Mouse (Mus musculus) embryonic stem cell, embryonic (primary cell): ENCODE data around the gene Foxk2.
"Not testable (repeated sequence)": the region's sequence is repeated elsewhere in the genome, so short reads cannot be mapped to it uniquely, and the experiment has no call there.

Experiments used
- CTCF ChIA-PET, 4 experiments: fragments of 300-600 bp in 2 of 4; fragments of 350-600 bp in 2 of 4; sonication (Branson Sonifier 250); formaldehyde crosslinking; loops; one replicate each; lab custom pipeline; 2022; ENCODE audit warnings: inconsistent platforms in 2 of 4; lab: Charles Lee
- POLR2A ChIA-PET, 4 experiments: fragments of 300-600 bp in 2 of 4; fragments of 350-600 bp in 2 of 4; sonication (Branson Sonifier 250); formaldehyde crosslinking; loops; one replicate each; lab custom pipeline; 2022; ENCODE audit warnings: antibody characterized with exemption in 4 of 4, inconsistent platforms in 1 of 4; lab: Charles Lee

The Foxk2 gene

GRCm38 (mm10) chr11:121326681-121327080, 66.9 kb downstream of the Foxk2 start:
- CTCF ChIA-PET, result interaction anchor here in 2 of 4 experiments (0.6 to 0.7 kb wide), 2 partner anchors 27 to 57 kb away, joined by 3 read pairs; no protein-coding TSS in a partner anchor

GRCm38 (mm10) chr11:121328206-121328605, 68.4 kb downstream of the Foxk2 start:
- ChIA-PET POLR2A (interaction anchor here in 1 of 4 experiments (0.6 kb wide), 1 partner anchor 144 kb away, joined by 3 read pairs; no protein-coding TSS in a partner anchor), CTCF (no interaction called here)

More at GRCm38 (mm10) chr11:121326681-121327080, 66.9 kb downstream of the Foxk2 start:
- POLR2A ChIA-PET, result interaction anchor here (0.6 to 1.5 kb wide), 7 partner anchors 11 to 181 kb away, joined by 3 to 5 read pairs (median 3); partner anchors contain the start of genes Wdr45b (in 2 of the 4), Rab40b (in 1 of the 4) and Tex19.1 (in 1 of the 4)

GRCm38 (mm10) chr11:121328619-121329018, 68.8 kb downstream of the Foxk2 start:
- ChIA-PET CTCF (no interaction called here), POLR2A (interaction anchor here in 1 of 4 experiments (0.8 kb wide), 1 partner anchor 15 kb away, joined by 3 read pairs; no protein-coding TSS in a partner anchor)

- POLR2A ChIA-PET, result interaction anchor here in 2 of 4 experiments (1.1 to 3.9 kb wide), 4 partner anchors 22 to 30 kb away, joined by 3 to 12 read pairs (median 3); partner anchors contain the start of gene Wdr45b (in 1 of the 2)
- CTCF ChIA-PET, result interaction anchor here in 1 of 4 experiments (1.1 kb wide), 1 partner anchor 23 kb away, joined by 3 read pairs; no protein-coding TSS in a partner anchor
Measured at GRCm38 (mm10) chr11:121331641-121332040, 71.9 kb downstream of the Foxk2 start.

GRCm38 (mm10) chr11:121339647-121340046, 79.9 kb downstream of the Foxk2 start:
- CTCF ChIA-PET, result interaction anchor here in 1 of 4 experiments (1.1 kb wide), 1 partner anchor 9 kb away, joined by 3 read pairs; no protein-coding TSS in a partner anchor
- POLR2A ChIA-PET, result interaction anchor here in 1 of 4 experiments (1.2 to 4.7 kb wide), 4 partner anchors 10 to 19 kb away, joined by 3 to 29 read pairs (median 4); partner anchors contain the start of gene Wdr45b

- POLR2A ChIA-PET, result interaction anchor here in 1 of 4 experiments (0.6 to 1.6 kb wide), 6 partner anchors 10 to 754 kb away, joined by 3 to 5 read pairs (median 4); no protein-coding TSS in a partner anchor
- CTCF ChIA-PET, result interaction anchor here in 1 of 4 experiments (1.1 kb wide), 1 partner anchor 8 kb away, joined by 3 read pairs; no protein-coding TSS in a partner anchor
Measured at GRCm38 (mm10) chr11:121340287-121340686, 80.5 kb downstream of the Foxk2 start.

GRCm38 (mm10) chr11:121342423-121342822, 82.6 kb downstream of the Foxk2 start:
- CTCF ChIA-PET, result not testable (repeated sequence)
- POLR2A ChIA-PET, result interaction anchor here in 3 of 4 experiments (0.8 to 1.6 kb wide), 4 partner anchors 12 to 166 kb away, joined by 3 to 5 read pairs (median 4); partner anchors contain the start of genes Wdr45b (in 2 of the 3) and Fn3krp (in 1 of the 3)

GRCm38 (mm10) chr11:121347036-121347435, 87.2 kb downstream of the Foxk2 start:
- CTCF ChIA-PET, result interaction anchor here in 1 of 4 experiments (0.7 kb wide), 1 partner anchor 110 kb away, joined by 3 read pairs; no protein-coding TSS in a partner anchor
- POLR2A ChIA-PET, result interaction anchor here in 2 of 4 experiments (0.7 to 1.9 kb wide), 3 partner anchors 8 to 41 kb away, joined by 3 to 6 read pairs (median 3); partner anchors contain the start of gene Rab40b (in 1 of the 2)

GRCm38 (mm10) chr11:121348166-121348565, 88.4 kb downstream of the Foxk2 start:
- POLR2A ChIA-PET, result interaction anchor here in 1 of 4 experiments (0.9 to 1.1 kb wide), 2 partner anchors 10 to 15 kb away, joined by 3 read pairs; no protein-coding TSS in a partner anchor

GRCm38 (mm10) chr11:121348727-121349126, 88.9 kb downstream of the Foxk2 start:
- CTCF ChIA-PET, result interaction anchor here (0.6 to 1.2 kb wide), 8 partner anchors 8 to 1422 kb away, joined by 3 to 10 read pairs (median 5); partner anchors contain the start of gene Narf (in 1 of the 4)
- POLR2A ChIA-PET, result interaction anchor here in 2 of 4 experiments (0.9 to 1.3 kb wide), 5 partner anchors 9 to 112 kb away, joined by 3 read pairs; partner anchors contain the start of gene Narf (in 1 of the 2)

More at GRCm38 (mm10) chr11:121348166-121348565, 88.4 kb downstream of the Foxk2 start:
- CTCF ChIA-PET, result interaction anchor here (0.7 to 1.2 kb wide), 6 partner anchors 9 to 1421 kb away, joined by 4 to 10 read pairs (median 5); partner anchors contain the start of gene Narf (in 1 of the 4)

- POLR2A ChIA-PET, result interaction anchor here in 3 of 4 experiments (0.6 to 4.8 kb wide), 40 partner anchors 8 to 500 kb away, joined by 3 to 29 read pairs (median 4); partner anchors contain the start of genes Rab40b (in 3 of the 3), B3gntl1 (in 2 of the 3), Tex19.1 (in 2 of the 3) and Csnk1d (in 1 of the 3)
- CTCF ChIA-PET, result interaction anchor here in 2 of 4 experiments (0.6 to 1.5 kb wide), 3 partner anchors 16 to 199 kb away, joined by 3 to 5 read pairs (median 4); partner anchors contain the start of gene Narf (in 1 of the 2)
Measured at GRCm38 (mm10) chr11:121353326-121354090, 93.7 kb downstream of the Foxk2 start.

- POLR2A ChIA-PET, result interaction anchor here in 3 of 4 experiments (0.6 to 4.8 kb wide), 51 partner anchors 8 to 501 kb away, joined by 3 to 29 read pairs (median 4); partner anchors contain the start of genes Rab40b (in 3 of the 3), B3gntl1 (in 2 of the 3), Cybc1 (in 2 of the 3) and Foxk2 (in 2 of the 3)
Measured at GRCm38 (mm10) chr11:121354091-121354707, 94.4 kb downstream of the Foxk2 start, which contains the start of gene Wdr45b. Gene Wdr45b (minus strand): TSS chr11:121354445.

More at GRCm38 (mm10) chr11:121354091-121354707, 94.4 kb downstream of the Foxk2 start, which contains the start of gene Wdr45b:
- CTCF ChIA-PET, result interaction anchor here in 3 of 4 experiments (0.6 to 1.5 kb wide), 8 partner anchors 11 to 307 kb away, joined by 3 to 5 read pairs (median 4); partner anchors contain the start of gene Narf (in 1 of the 3)
